9 mouse cellular contexts compared by ENCODE assay signal in genomic region chr5:7899537-7899936, GRCm38 (mm10).
DNase-seq lines count a peak whose midpoint lies in the region; ATAC-seq and TF ChIP-seq lines count a peak whose summit lies in the region.
"Had no signal": no experiment of that assay in that cellular context is flagged by ENCODE, and none has a peak within 500 bp of the region (broad histone marks: within the 10 kb centered on the region; RNA-seq: fewer than 3 reads in every experiment).

No protein-coding gene starts in this region.

- no peak for ATAC-seq in hindbrain, embryonic 11.5 days (ENCODE audit: low FRiP score)
- ATAC-seq in midbrain, embryonic 13.5 days: peak; percentile 72
- no peak for ATAC-seq in megakaryocyte, adult 5-6 weeks (ENCODE audit: poor library complexity, severe bottlenecking)

- no peaks in the 10 kb centered on the region for H3K36me3 ChIP-seq in hindbrain, embryonic 11.5 days (ENCODE audit: control insufficient read depth, insufficient read depth, low read length)
- H3K36me3 ChIP-seq in midbrain, embryonic 13.5 days: no peaks in the 10 kb centered on the region
- H3K36me3 ChIP-seq: liver, embryonic 13.5 days had no signal

- no peak overlapping the region for H3K4me2 ChIP-seq in hindbrain, embryonic 11.5 days (replicated peaks; ENCODE audit: low read depth, low read length)
- H3K4me2 ChIP-seq in midbrain, embryonic 13.5 days (replicated peaks): no peak overlapping the region
- H3K4me2 ChIP-seq: liver, embryonic 13.5 days had no signal

- H3K4me1 ChIP-seq in lung, adult 2 months (ENCODE audit: control insufficient read depth, insufficient read depth, low read length): no peaks in the 10 kb centered on the region
- no peaks in the 10 kb centered on the region for H3K4me1 ChIP-seq in hindbrain, embryonic 11.5 days (replicated peaks; ENCODE audit: control insufficient read depth, insufficient read depth, low read length)
- H3K4me1 ChIP-seq in midbrain, embryonic 13.5 days (replicated peaks): no peaks in the 10 kb centered on the region
- H3K4me1 ChIP-seq: liver, embryonic 13.5 days had no signal

- no peak overlapping the region for H3K4me3 ChIP-seq in lung, adult 2 months (replicated peaks; ENCODE audit: extremely low read depth, low read depth, low read length)
- no peak overlapping the region for H3K4me3 ChIP-seq in hindbrain, embryonic 11.5 days (ENCODE audit: low read depth, low read length)
- no peak overlapping the region for H3K4me3 ChIP-seq in midbrain, embryonic 13.5 days (replicated peaks)
- H3K4me3 ChIP-seq: liver, embryonic 13.5 days had no signal

- no peaks in the 10 kb centered on the region for H3K27me3 ChIP-seq in hindbrain, embryonic 11.5 days (ENCODE audit: control insufficient read depth, insufficient read depth, low read length)
- no peaks in the 10 kb centered on the region for H3K27me3 ChIP-seq in midbrain, embryonic 13.5 days
- H3K27me3 ChIP-seq: liver, embryonic 13.5 days had no signal

- WGBS in lung, adult 2 months: 66% methylated on average over 3 of the region's 3 CpGs
- 70% methylated on average over 3 of the region's 3 CpGs for WGBS in hindbrain, embryonic 11.5 days
- 79% methylated on average over 3 of the region's 3 CpGs for WGBS in midbrain, embryonic 13.5 days

- no peaks in the 10 kb centered on the region for H3K9me3 ChIP-seq in hindbrain, embryonic 11.5 days (ENCODE audit: control insufficient read depth, low read length)
- no peaks in the 10 kb centered on the region for H3K9me3 ChIP-seq in midbrain, embryonic 13.5 days
- H3K9me3 ChIP-seq: liver, embryonic 13.5 days had no signal

- no peak overlapping the region for H3K27ac ChIP-seq in hindbrain, embryonic 11.5 days (ENCODE audit: low read depth, low read length)
- no peak overlapping the region for H3K27ac ChIP-seq in midbrain, embryonic 13.5 days
- H3K27ac ChIP-seq: liver, embryonic 13.5 days had no signal

- H3K9ac ChIP-seq in hindbrain, embryonic 11.5 days (ENCODE audit: low read depth, low read length): no peak overlapping the region
- no peak overlapping the region for H3K9ac ChIP-seq in midbrain, embryonic 13.5 days (replicated peaks)
- H3K9ac ChIP-seq: liver, embryonic 13.5 days had no signal

- DNase-seq in cerebellum, postnatal 25 days: peak; percentile 10 to 49
- no peak for DNase-seq in cerebellum, adult 11-12 months
- DNase-seq in lung, adult 2 months: no peak
- DNase-seq in lung, postnatal 4 days: no peak
- DNase-seq in hindbrain, embryonic 11.5 days (ENCODE audit: low spot score): peak; percentile 27
- no peak for DNase-seq in heart, adult 11 months
- DNase-seq: liver, embryonic 13.5 days had no signal

- TF ChIP-seq CTCF in lung, adult 2 months (IDR thresholded peaks at IDR 0.05; ENCODE audit: insufficient read depth, low read length): 0 out of 2 replicates have a peak, but pooled peaks have one; percentile 24

- no peak for TF ChIP-seq POLR2A in lung, adult 2 months (IDR thresholded peaks at IDR 0.05; ENCODE audit: borderline replicate concordance, extremely low read depth, low read depth, low read length)

Comparison
In these comparisons a context has a peak if more than half of its experiments do, and no peak if none do; other contexts are left out.
1. DNase-seq: peak in cerebellum, postnatal 25 days (2 of 2) and hindbrain, embryonic 11.5 days (single experiment); none in cerebellum, adult 11-12 months (single experiment), lung, adult 2 months (single experiment), lung, postnatal 4 days (0 of 2) and heart, adult 11 months (single experiment).